Mouse (Mus musculus): ENCODE measurements around the gene Sec14l1. TPM values are rescaled to one million over a fixed set of nuclear protein-coding genes. Genes with fewer than 3 reads are reported as not detected.

Gene Sec14l1
- 84.9 and 85.0 TPM in 2 replicates for polyA plus RNA-seq (2012; rRNA removed)

DNA sequence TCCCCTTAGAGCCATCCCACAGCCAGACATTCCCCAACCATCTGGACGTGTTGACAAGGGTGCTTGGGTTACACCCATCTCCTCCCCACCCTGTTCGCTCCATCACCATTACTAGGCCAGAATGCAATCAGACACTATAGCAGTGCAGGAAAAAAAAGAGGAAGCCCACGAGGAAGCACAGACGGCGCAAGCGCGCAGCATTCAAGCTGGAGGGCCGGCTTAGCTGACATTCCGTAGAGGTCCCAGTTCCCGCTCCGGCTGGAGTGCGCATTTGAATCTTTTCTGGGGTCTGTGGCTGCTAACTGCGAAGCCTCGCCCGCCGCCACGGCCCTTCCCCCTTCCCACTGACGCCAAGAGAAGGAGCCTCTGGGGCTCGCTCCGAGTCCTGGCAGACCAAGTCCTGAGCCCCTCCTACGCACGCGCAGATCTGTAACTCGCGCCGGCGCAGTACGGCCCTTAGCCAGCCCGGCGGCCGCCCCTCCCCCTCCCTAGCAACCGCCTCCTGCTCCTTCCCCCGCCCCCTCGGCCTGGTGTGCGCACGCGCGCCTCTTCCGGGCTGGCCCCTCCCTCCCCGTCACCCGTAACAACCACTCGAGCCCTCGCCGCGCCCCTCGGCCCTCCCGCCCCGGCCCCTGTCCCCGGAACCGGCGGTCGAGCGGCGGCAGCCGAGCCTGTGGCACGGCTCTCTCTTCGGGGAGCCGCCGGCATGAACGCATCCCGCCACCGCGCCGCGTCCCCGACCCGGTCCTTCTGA lies at the start of gene Sec14l1:
Gene Sec14l1, plus strand, starts transcription at position 577 of the 754 bp plus-strand sequence.

DNA sequence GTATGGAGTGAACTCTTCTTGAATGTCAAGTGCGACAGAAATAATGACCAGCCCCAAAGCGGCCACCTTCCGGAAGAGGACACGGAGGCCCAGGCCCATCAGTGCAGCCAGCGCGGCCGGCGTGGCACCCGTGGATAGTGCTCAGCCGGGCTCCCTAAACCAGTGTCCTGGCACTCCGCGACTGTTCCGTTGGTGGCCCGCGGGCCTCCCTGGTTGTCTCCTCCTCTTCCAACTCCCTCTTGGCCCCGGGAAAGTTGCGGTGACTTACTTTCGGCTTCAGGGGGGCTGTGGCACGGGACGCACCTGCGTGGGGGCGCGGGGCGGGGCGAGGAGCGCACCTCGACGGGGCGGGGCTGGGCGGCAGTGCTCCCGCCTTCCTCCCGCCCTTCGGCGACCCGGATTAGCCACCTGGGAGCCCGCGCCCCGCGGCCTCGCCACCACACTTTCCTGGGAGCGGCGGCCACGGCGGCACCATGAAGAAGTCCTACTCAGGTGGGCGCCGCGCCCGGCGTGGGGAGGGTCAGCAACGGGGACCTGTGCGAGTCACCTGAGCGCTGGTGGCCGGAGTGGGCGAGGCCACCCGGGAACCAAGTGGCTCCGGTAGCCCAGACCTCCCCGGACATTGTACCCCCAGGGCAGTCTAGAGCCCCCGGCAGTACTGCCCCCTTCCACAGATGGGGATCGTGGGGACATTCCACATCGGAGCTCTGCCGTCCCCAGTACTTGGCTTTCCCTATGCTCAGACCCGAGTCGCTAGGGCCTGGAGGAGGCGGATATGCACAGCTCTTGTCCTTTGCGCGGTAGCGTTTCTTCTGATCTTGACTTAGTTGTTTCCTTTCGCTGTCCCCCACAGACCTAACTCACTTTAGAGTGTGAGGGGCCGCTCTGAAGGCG lies 84.6 kb downstream of the Sec14l1 start, which contains the start of gene Sept9:
Gene Sept9, plus strand, starts transcription at position 380 of the 894 bp plus-strand sequence.

Other genes with a start within 250 kb of the Sec14l1 start
- gene Mgat5b, start 196.3 kb upstream of the Sec14l1 start, polyA plus RNA-seq (2012; rRNA removed), result 0.40 and 0.52 TPM in 2 replicates
- gene Sept9, start 84.5 kb downstream of the Sec14l1 start, polyA plus RNA-seq (2012; rRNA removed), result 53.0 and 53.4 TPM in 2 replicates